Mouse (Mus musculus) G1E (cell line): Measurements from ENCODE around the gene Tfdp1.

ENCODE experiments used
- CTCF ChIP-seq: IDR thresholded peaks from 2 replicates; pipeline ENCODE4 v1.5.1; 2012; ENCODE audit warnings: low read depth, low read length, inconsistent platforms, mixed read lengths
- GATA1 ChIP-seq: IDR thresholded peaks from 2 replicates; pipeline ENCODE4 v1.6.1; 2012; ENCODE audit warnings: borderline replicate concordance, low read length, inconsistent platforms, mixed read lengths

DNA sequence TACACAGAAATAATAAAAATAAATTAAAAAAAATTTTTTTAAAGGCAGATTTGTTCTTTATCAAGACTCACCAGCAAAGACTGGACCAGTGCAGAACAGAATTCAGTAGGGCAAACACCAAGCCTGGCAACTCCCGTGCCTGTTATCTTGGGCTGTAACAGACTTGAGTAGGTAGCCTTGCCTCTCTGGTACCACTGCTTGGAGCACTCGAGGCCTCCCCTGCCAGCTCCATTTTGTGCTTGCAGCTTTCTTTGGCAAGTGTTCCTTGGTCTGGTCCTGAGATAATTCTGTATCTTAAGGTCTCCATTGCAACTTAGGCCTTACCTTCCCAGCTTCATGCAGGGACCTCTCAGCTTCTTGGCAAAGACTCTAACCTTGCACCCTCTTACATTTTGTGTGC, 3.8 kb downstream of the Tfdp1 start:
- TF ChIP-seq CTCF (no peak), GATA1 (no peak)
